Mouse (Mus musculus): ENCODE measurements around the gene Palld. TPM values are rescaled to one million over a fixed set of nuclear protein-coding genes. Genes with fewer than 3 reads are reported as not detected.

Gene Palld
- total and polyA plus RNA-seq, 3 experiments, result 0.87 to 7.1 (median 2.6) TPM

GRCm38 (mm10) chr8:61528197-61528596, 374.3 kb downstream of the Palld start:
- no peak for TF ChIP-seq MXI1 (IDR thresholded peaks at IDR 0.05; ENCODE audit: low read depth, low read length)
- no peak for TF ChIP-seq TCF12 (IDR thresholded peaks at IDR 0.05; ENCODE audit: low read depth, low read length)
- no peak for TF ChIP-seq NRF1 (IDR thresholded peaks at IDR 0.05; ENCODE audit: low read depth, low read length)
- no peak for TF ChIP-seq ETS1 (conservative IDR thresholded peaks at IDR 0.05; ENCODE audit: low read depth, low read length)
- TF ChIP-seq ZKSCAN1 (IDR thresholded peaks at IDR 0.05; ENCODE audit: borderline replicate concordance, low read depth, low read length), result no peak
- TF ChIP-seq EP300 (IDR thresholded peaks at IDR 0.05; ENCODE audit: low read length), result no peak
- TF ChIP-seq JUN (IDR thresholded peaks at IDR 0.05; ENCODE audit: insufficient read depth, low read depth, low read length), result no peak
- no peak for TF ChIP-seq POLR2AphosphoS2 (IDR thresholded peaks at IDR 0.05; ENCODE audit: low read depth, low read length)
- peaks cover 0 to 36% of the 10 kb centered on the region in 2 experiments for H3K36me3 ChIP-seq (replicated peaks in 1 of 2; ENCODE audit: control insufficient read depth in 1 of 2, insufficient read depth in 1 of 2, low read length in 1 of 2)
- no peak overlapping the region for H3K4me2 ChIP-seq (ENCODE audit: insufficient read depth, low read depth, poor library complexity, severe bottlenecking)
- H3K27ac ChIP-seq (ENCODE audit: insufficient read depth, low read depth), result no peak overlapping the region
- no peaks in the 10 kb centered on the region for H3K27me3 ChIP-seq (replicated peaks)
- DNase-seq (ENCODE audit: extremely low read depth), result no peak
- dilution Hi-C loops (cut with MboI; ENCODE audit: extremely low pct_ligation_motif_present, extremely low pct_unique_long_range_greater_than_20kb, low sequenced_read_pairs) (no loop called here), in situ Hi-C loops (cut with MboI; ENCODE audit: low pct_ligation_motif_present, low pct_unique_long_range_greater_than_20kb, low sequenced_read_pairs) (loop anchor here (5.0 kb wide), 1 partner anchor 344 kb away; no protein-coding TSS in a partner anchor)
- H3K79me2 ChIP-seq (replicated peaks; ENCODE audit: control insufficient read depth, extremely low read depth, insufficient read depth, poor library complexity, severe bottlenecking), result no peaks in the 10 kb centered on the region
- no peak overlapping the region for H3K9ac ChIP-seq (ENCODE audit: insufficient read depth, low read depth)
- no peaks in the 10 kb centered on the region for H3K9me3 ChIP-seq (replicated peaks; ENCODE audit: low read length)
- 0 out of 4 replicates have a peak, but pooled peaks cover 0 to 4% of the 10 kb centered on the region in 2 experiments for H3K4me1 ChIP-seq (ENCODE audit: control insufficient read depth in 1 of 2, insufficient read depth in 2 of 2)
- H3K4me3 ChIP-seq (replicated peaks in 1 of 3; ENCODE audit: low read depth in 2 of 3, low read length in 2 of 3, poor library complexity in 1 of 3), result no peak overlapping the region

- TF ChIP-seq MAZ (IDR thresholded peaks at IDR 0.05; ENCODE audit: low read depth, low read length) (no peak), JUND (conservative IDR thresholded peaks at IDR 0.05; ENCODE audit: low read depth, low read length) (no peak), E2F4 (IDR thresholded peaks at IDR 0.05; ENCODE audit: insufficient replicate concordance, low read depth, low read length) (no peak), MAX (IDR thresholded peaks at IDR 0.05; ENCODE audit: low read length) (no peak), MAFK (IDR thresholded peaks at IDR 0.05; ENCODE audit: insufficient replicate concordance, low read length) (no peak), POLR2A (IDR thresholded peaks at IDR 0.05; ENCODE audit: low read depth, low read length) (no peak), ELF1 (IDR thresholded peaks at IDR 0.05; ENCODE audit: low read depth, low read length) (no peak), JUN (IDR thresholded peaks at IDR 0.05; ENCODE audit: insufficient read depth, low read depth, low read length) (no peak), IRF4 (IDR thresholded peaks at IDR 0.05; ENCODE audit: low read depth, low read length) (no peak), TCF12 (IDR thresholded peaks at IDR 0.05; ENCODE audit: low read depth, low read length) (no peak), NELFE (IDR thresholded peaks at IDR 0.05; ENCODE audit: low read depth, low read length) (no peak), NRF1 (IDR thresholded peaks at IDR 0.05; ENCODE audit: low read depth, low read length) (no peak), HCFC1 (IDR thresholded peaks at IDR 0.05; ENCODE audit: low read depth, low read length) (no peak), UBTF (IDR thresholded peaks at IDR 0.05; ENCODE audit: low read depth, low read length) (no peak)
- Histone ChIP-seq H3K27me3 (replicated peaks) (no peaks in the 10 kb centered on the region), H3K4me3 (replicated peaks in 1 of 3; ENCODE audit: low read depth in 2 of 3, low read length in 2 of 3, poor library complexity in 1 of 3) (no peak overlapping the region), H3K36me3 (replicated peaks in 1 of 2; ENCODE audit: control insufficient read depth in 1 of 2, insufficient read depth in 1 of 2, low read length in 1 of 2) (peaks cover 0 to 39% of the 10 kb centered on the region in 2 experiments), H3K9ac (ENCODE audit: insufficient read depth, low read depth) (no peak overlapping the region), H3K4me1 (ENCODE audit: control insufficient read depth in 1 of 2, insufficient read depth in 2 of 2) (0 out of 4 replicates have a peak, but pooled peaks cover 0 to 4% of the 10 kb centered on the region in 2 experiments), H3K27ac (ENCODE audit: insufficient read depth, low read depth) (no peak overlapping the region), H3K4me2 (ENCODE audit: insufficient read depth, low read depth, poor library complexity, severe bottlenecking) (no peak overlapping the region), H3K79me2 (replicated peaks; ENCODE audit: control insufficient read depth, extremely low read depth, insufficient read depth, poor library complexity, severe bottlenecking) (no peaks in the 10 kb centered on the region), H3K9me3 (replicated peaks; ENCODE audit: low read length) (no peaks in the 10 kb centered on the region)
- dilution Hi-C loops (cut with MboI; ENCODE audit: extremely low pct_ligation_motif_present, extremely low pct_unique_long_range_greater_than_20kb, low sequenced_read_pairs) (no loop called here), in situ Hi-C loops (cut with MboI; ENCODE audit: low pct_ligation_motif_present, low pct_unique_long_range_greater_than_20kb, low sequenced_read_pairs) (loop anchor here (5.0 kb wide), 1 partner anchor 345 kb away; no protein-coding TSS in a partner anchor)
- DNase-seq (ENCODE audit: extremely low read depth), result no peak
Measured at GRCm38 (mm10) chr8:61527037-61527436, 375.5 kb downstream of the Palld start.
